Mouse (Mus musculus) heart, embryonic 16.5 days (tissue): ENCODE results near the gene Slc25a51. TPM values are rescaled to one million over a fixed set of nuclear protein-coding genes. Genes with fewer than 3 reads are reported as not detected.
A peak's percentile ranks its signal among the peaks of the same experiment; 100 is the strongest.
"Not testable (repeated sequence)": the region's sequence is repeated elsewhere in the genome, so short reads cannot be mapped to it uniquely, and the experiment has no call there.

Experiments
- ATAC-seq: fragments of 200-750 bp; cut with Nextera tagmentation; replicated peaks from 2 replicates; pipeline ENCODE4 v1.8.0; 2017; ENCODE audit warnings: moderate number of reproducible peaks; ENCODE audit not compliant: insufficient read depth, low FRiP score; ENCODE audit errors: extremely low read depth
- H3K27ac ChIP-seq: fragments of 300-500 bp; sonication (generic); 2 replicates; pipeline ENCODE4 v1.5.1; 2014; ENCODE audit warnings: mild to moderate bottlenecking, low read length, control low read depth, moderate library complexity
- H3K27me3 ChIP-seq: fragments of 300-500 bp; sonication (generic); 2 replicates; pipeline ENCODE4 v1.6.1; 2014; ENCODE audit warnings: low read length, mixed read lengths; ENCODE audit not compliant: control insufficient read depth, insufficient read depth
- H3K36me3 ChIP-seq: fragments of 300-500 bp; sonication (generic); 2 replicates; pipeline ENCODE4 v1.6.1; 2014; ENCODE audit not compliant: control insufficient read depth, insufficient read depth
- H3K4me1 ChIP-seq: fragments of 300-500 bp; sonication (generic); 2 replicates; pipeline ENCODE4 v1.6.1; 2014; ENCODE audit warnings: low read length, mixed read lengths; ENCODE audit not compliant: control insufficient read depth, insufficient read depth
- H3K4me2 ChIP-seq: fragments of 300-500 bp; sonication (generic); 2 replicates; pipeline ENCODE4 v1.6.1; 2014; ENCODE audit warnings: low read depth, mild to moderate bottlenecking, control low read depth, low read length
- H3K4me3 ChIP-seq: fragments of 300-500 bp; sonication (generic); 2 replicates; pipeline ENCODE4 v1.5.1; 2014; ENCODE audit warnings: mild to moderate bottlenecking, control low read depth, low read length
- H3K9ac ChIP-seq: fragments of 300-500 bp; sonication (generic); 2 replicates; pipeline ENCODE4 v1.6.1; 2014; ENCODE audit warnings: low read length, control low read depth
- H3K9me3 ChIP-seq: fragments of 300-500 bp; sonication (generic); replicated peaks from 2 replicates; pipeline ENCODE4 v1.6.1; 2016; ENCODE audit warnings: low read length; ENCODE audit not compliant: control insufficient read depth
- WGBS: fragments of 180-500 bp; shearing (Covaris S2); extraction: QIAGEN DNeasy Blood & Tissue Kit; methylation state at CpG from one replicate; pipeline ENCODE4 v1.1.7; 2014; 5-methylcytosine and 5-hydroxymethylcytosine counted together
- polyA plus RNA-seq: library from polyadenylated mRNA; unstranded; fragments of >200 nt; fragmentation: Nextera tagmentation; extraction: Ambion mirVana; gene quantifications from 2 replicates; pipeline ENCODE4 v1.2.1, GENCODE M21; 2015

Slc25a51 gene
- polyA plus RNA-seq, 1 experiment from 2014 or later: 75.9 TPM

GRCm38 (mm10) chr4:45396211-45396610 is 12.4 kb downstream of the Slc25a51 start:
- 83% methylated on average over 5 of the region's 6 CpGs for WGBS
- H3K36me3 ChIP-seq: peaks cover 26% of the 10 kb centered on the region

DNA sequence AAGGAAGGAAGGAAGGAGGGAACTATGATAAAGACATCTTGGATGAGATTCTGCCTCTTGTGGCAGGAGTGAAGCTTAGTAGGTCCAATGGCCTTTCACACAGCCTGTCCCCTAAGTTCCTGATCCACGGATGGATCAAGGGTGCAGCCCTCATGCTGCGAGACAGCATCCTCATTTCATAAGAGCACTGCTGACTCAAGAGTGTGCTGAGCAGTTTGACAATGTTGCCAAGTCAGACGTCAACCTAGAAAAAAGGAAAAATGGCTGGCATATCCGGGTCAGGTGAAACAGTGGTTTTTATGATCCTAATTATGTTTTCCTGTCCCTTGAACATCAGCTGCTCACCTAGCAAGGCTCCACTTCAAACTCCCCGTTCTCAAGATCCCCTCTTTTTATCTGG is 14.9 kb downstream of the Slc25a51 start:
- Histone ChIP-seq H3K4me3 (no peak overlapping the region), H3K27ac (no peak overlapping the region), H3K9ac (no peak overlapping the region), H3K36me3 (peaks cover 9% of the 10 kb centered on the region; the same call in 1 of the 2 replicates), H3K27me3 (no peaks in the 10 kb centered on the region), H3K4me2 (no peak overlapping the region), H3K4me1 (peaks cover 8% of the 10 kb centered on the region; the same call in 1 of the 2 replicates), H3K9me3 (no peaks in the 10 kb centered on the region)
- no peak for ATAC-seq
- WGBS: 75% methylated on average over 5 of the region's 5 CpGs

More at GRCm38 (mm10) chr4:45396211-45396610, 12.4 kb downstream of the Slc25a51 start:
- H3K4me1 ChIP-seq, H3K4me2 ChIP-seq, H3K27me3 ChIP-seq, ATAC-seq, H3K4me3 ChIP-seq, H3K27ac ChIP-seq, H3K9me3 ChIP-seq, H3K9ac ChIP-seq: not testable (repeated sequence)

DNA sequence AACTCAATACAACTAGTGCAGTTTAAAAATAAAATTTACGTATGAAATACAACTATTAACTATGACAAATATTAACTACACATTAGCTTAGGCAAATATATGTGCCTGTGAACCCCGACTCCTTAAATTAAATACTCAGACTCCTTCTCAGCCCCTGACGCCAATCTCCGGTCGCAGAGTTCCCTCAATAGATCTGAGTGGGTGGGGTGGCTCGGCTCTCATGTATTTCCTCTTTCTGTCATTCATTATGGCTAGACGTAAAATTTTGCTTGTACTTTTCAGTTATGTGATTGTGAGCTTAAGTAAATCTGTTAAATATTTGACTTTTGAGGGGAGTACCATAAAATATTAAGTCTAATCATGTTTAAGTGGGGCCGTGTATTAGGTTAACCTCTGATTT is 15.6 kb downstream of the Slc25a51 start:
- no peak overlapping the region for H3K4me3 ChIP-seq
- H3K36me3 ChIP-seq: peaks cover 5% of the 10 kb centered on the region; the same call in 1 of the 2 replicates
- no peaks in the 10 kb centered on the region for H3K9me3 ChIP-seq
- no peak for ATAC-seq
- 68% methylated on average over 8 of the region's 8 CpGs for WGBS
- no peak overlapping the region for H3K9ac ChIP-seq
- H3K4me1 ChIP-seq: peaks cover 8% of the 10 kb centered on the region; the same call in 1 of the 2 replicates
- no peak overlapping the region for H3K27ac ChIP-seq
- no peaks in the 10 kb centered on the region for H3K27me3 ChIP-seq
- H3K4me2 ChIP-seq: no peak overlapping the region

DNA sequence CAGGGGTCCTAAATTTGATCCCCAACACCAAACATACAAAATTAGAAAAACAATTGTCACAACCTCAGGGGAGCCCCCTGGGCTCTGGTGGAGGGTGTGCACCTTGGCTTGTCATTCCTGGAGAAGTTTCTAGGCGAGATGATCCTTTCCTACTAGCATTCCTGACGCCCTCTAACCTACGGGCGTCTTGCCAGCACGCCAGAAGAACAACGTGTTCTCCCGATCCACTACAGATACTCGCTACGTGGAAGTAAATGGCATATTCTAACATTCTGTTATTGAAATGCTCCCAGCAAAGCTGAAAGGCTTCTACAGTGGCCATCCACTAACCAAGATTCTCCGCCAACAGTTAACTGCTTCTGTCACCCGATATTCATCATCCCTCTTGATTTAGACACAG is 16.0 kb downstream of the Slc25a51 start:
- Histone ChIP-seq H3K4me3 (no peak overlapping the region), H3K9ac (peak overlapping the region; percentile 21; the same call in 1 of the 2 replicates), H3K36me3 (peaks cover under 1% of the 10 kb centered on the region; the same call in 1 of the 2 replicates), H3K4me1 (peaks cover 8% of the 10 kb centered on the region; the same call in 1 of the 2 replicates), H3K4me2 (no peak overlapping the region), H3K27me3 (no peaks in the 10 kb centered on the region), H3K27ac (no peak overlapping the region), H3K9me3 (no peaks in the 10 kb centered on the region)
- no peak for ATAC-seq
- 43% methylated on average over 11 of the region's 11 CpGs for WGBS

DNA sequence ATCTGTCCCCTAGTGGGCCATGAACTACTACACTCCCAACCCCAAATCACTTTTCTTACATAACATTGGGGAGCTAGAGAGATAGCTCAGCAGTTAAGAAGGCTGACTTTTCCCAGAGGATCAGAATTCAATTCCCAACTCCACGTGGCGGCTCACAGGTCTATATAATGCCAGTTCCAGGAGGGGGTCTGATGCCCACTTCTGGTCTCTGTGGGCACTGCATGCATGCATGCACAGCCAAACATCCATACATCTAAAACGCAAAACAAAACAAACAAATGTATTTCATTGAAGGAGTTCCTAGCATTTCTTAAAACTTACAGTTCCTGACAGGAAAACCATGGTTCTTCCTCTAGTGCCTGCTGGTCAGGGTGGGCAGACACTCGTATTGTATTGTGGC is 16.5 kb downstream of the Slc25a51 start:
- Histone ChIP-seq H3K4me2 (no peak overlapping the region), H3K27me3 (no peaks in the 10 kb centered on the region), H3K36me3 (no peaks in the 10 kb centered on the region; the same call in 1 of the 2 replicates), H3K4me3 (no peak overlapping the region), H3K9me3 (no peaks in the 10 kb centered on the region), H3K27ac (no peak overlapping the region), H3K4me1 (peaks cover 8% of the 10 kb centered on the region; the same call in 1 of the 2 replicates), H3K9ac (no peak overlapping the region; the same call in 1 of the 2 replicates)
- 70% methylated on average over 4 of the region's 4 CpGs for WGBS
- no peak for ATAC-seq

GRCm38 (mm10) chr4:45387296-45387695 is 21.3 kb downstream of the Slc25a51 start:
- H3K4me1 ChIP-seq, H3K27ac ChIP-seq, H3K4me2 ChIP-seq, H3K9me3 ChIP-seq, H3K36me3 ChIP-seq, H3K4me3 ChIP-seq, ATAC-seq, H3K27me3 ChIP-seq, H3K9ac ChIP-seq: not testable (repeated sequence)
- 85% methylated on average over 5 of the region's 5 CpGs for WGBS

GRCm38 (mm10) chr4:45382133-45382532 is 26.4 kb downstream of the Slc25a51 start:
- not testable (repeated sequence) for H3K4me2 ChIP-seq, H3K9me3 ChIP-seq
- WGBS: 42% methylated on average over 2 of the region's 2 CpGs

DNA sequence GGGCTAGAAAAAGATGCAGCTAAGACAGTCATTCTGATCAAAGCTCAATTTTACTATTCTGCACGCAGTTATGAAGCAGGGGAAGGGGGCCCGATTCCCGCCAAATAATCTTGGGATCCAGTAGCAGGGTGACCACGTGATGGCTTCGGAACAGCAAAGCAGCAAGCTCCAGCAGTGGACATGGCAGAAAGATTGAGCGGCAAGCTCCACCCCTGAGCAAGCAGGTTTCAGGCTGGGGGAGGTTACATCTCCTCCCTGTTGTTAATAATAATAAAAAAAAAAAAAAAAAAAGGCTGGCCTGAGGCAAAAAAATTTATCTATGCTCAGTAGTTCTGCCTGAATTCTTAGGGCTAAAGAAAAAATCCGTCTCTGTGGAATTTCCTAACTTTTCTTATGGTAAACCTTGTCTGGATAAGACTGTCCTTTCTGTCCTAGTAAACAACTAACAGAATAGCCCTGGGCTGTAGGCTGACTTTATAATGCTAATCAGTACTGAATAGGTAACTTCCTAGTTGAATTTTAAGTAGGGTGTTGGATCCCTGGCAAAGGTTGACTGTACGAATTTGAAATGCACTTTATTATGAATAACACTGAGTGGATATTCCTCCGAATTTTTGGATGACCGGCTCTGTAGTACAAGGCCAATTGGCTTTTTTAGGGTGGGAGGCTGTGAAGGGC is 27.5 kb downstream of the Slc25a51 start:
- not testable (repeated sequence) for H3K27ac ChIP-seq, H3K4me2 ChIP-seq, H3K4me1 ChIP-seq, H3K9me3 ChIP-seq, H3K27me3 ChIP-seq, H3K4me3 ChIP-seq, H3K9ac ChIP-seq, ATAC-seq
- 88% methylated on average over 10 of the region's 10 CpGs for WGBS
- peaks cover 15% of the 10 kb centered on the region for H3K36me3 ChIP-seq

More at GRCm38 (mm10) chr4:45382133-45382532, 26.4 kb downstream of the Slc25a51 start:
- H3K27ac ChIP-seq, H3K4me1 ChIP-seq, H3K27me3 ChIP-seq, H3K36me3 ChIP-seq, H3K4me3 ChIP-seq, H3K9ac ChIP-seq, ATAC-seq: not testable (repeated sequence)

DNA sequence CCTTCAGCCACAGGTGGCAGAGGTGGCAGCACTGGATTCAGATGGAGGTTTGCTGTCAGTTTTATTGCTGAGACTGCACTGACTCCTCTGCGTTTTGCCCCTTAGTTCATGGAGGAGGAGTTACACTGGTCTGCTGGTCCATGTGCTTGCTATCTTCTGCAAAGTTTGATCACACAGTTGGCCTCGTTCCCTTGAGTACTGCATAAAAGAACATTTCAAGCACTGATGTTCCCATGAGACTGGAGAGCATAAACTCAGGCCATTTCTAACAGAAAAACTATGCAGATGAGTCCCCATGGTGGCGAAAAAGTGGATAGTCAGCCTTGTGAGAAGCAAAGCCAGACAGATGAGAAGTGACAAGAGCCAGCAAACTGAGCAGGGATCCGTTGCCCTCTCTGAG is 32.0 kb downstream of the Slc25a51 start:
- Histone ChIP-seq H3K4me3 (no peak overlapping the region), H3K9ac (no peak overlapping the region), H3K4me1 (no peaks in the 10 kb centered on the region), H3K27me3 (no peaks in the 10 kb centered on the region), H3K9me3 (no peaks in the 10 kb centered on the region), H3K27ac (no peak overlapping the region), H3K4me2 (no peak overlapping the region), H3K36me3 (peaks cover 45% of the 10 kb centered on the region)
- no peak for ATAC-seq
- 79% methylated on average over 4 of the region's 4 CpGs for WGBS
